Mouse (Mus musculus): Measurements from ENCODE around the gene Gm37240. TPM values are rescaled to one million over a fixed set of nuclear protein-coding genes. Genes with fewer than 3 reads are reported as not detected.

Gm37240 gene
- total and polyA plus RNA-seq, 3 experiments: not detected

- DNase-seq (ENCODE audit: low spot score) (no peak), ATAC-seq (ENCODE audit: extremely low read depth, insufficient number of reproducible peaks, low FRiP score, poor library complexity, severe bottlenecking) (no peak)
- Histone ChIP-seq H3K4me3 (ENCODE audit: low read depth, low read length) (no peak overlapping the region), H3K27me3 (ENCODE audit: insufficient read depth, low read length) (peaks cover 31% of the 10 kb centered on the region), H3K4me1 (ENCODE audit: insufficient read depth, low read depth, low read length) (peaks cover 29% of the 10 kb centered on the region), H3K9me3 (replicated peaks) (0 out of 2 replicates have a peak, but pooled peaks cover 4% of the 10 kb centered on the region), H3K36me3 (replicated peaks) (no peaks in the 10 kb centered on the region)
- TF ChIP-seq POLR2AphosphoS5 (IDR thresholded peaks at IDR 0.05; ENCODE audit: insufficient replicate concordance, low read depth, low read length) (no peak), TAL1 (conservative IDR thresholded peaks at IDR 0.05; ENCODE audit: low read depth, low read length) (no peak), GATA2 (IDR thresholded peaks at IDR 0.05; ENCODE audit: borderline replicate concordance, low read depth, low read length) (no peak)
Measured at GRCm38 (mm10) chr3:84729806-84730205, 1157.5 kb downstream of the Gm37240 start.

GRCm38 (mm10) chr3:84723996-84724395 lies 1163.3 kb downstream of the Gm37240 start:
- Histone ChIP-seq H3K4me1 (ENCODE audit: insufficient read depth, low read depth, low read length) (peaks cover 3% of the 10 kb centered on the region; the same call in 1 of the 2 replicates), H3K27me3 (ENCODE audit: insufficient read depth, low read length) (peaks cover 21% of the 10 kb centered on the region), H3K36me3 (replicated peaks) (no peaks in the 10 kb centered on the region), H3K4me3 (ENCODE audit: low read depth, low read length) (no peak overlapping the region), H3K9me3 (replicated peaks) (0 out of 2 replicates have a peak, but pooled peaks cover 4% of the 10 kb centered on the region)
- ATAC-seq (ENCODE audit: extremely low read depth, insufficient number of reproducible peaks, low FRiP score, poor library complexity, severe bottlenecking) (no peak), DNase-seq (ENCODE audit: low spot score) (no peak)
- TF ChIP-seq POLR2AphosphoS5 (IDR thresholded peaks at IDR 0.05; ENCODE audit: insufficient replicate concordance, low read depth, low read length) (no peak), GATA2 (IDR thresholded peaks at IDR 0.05; ENCODE audit: borderline replicate concordance, low read depth, low read length) (no peak), CTCF (IDR thresholded peaks at IDR 0.05; ENCODE audit: low read depth, low read length) (no peak), TAL1 (conservative IDR thresholded peaks at IDR 0.05; ENCODE audit: low read depth, low read length) (no peak), GATA1 (IDR thresholded peaks at IDR 0.05; ENCODE audit: borderline replicate concordance, low read length) (no peak)

GRCm38 (mm10) chr3:84722680-84723079 lies 1164.6 kb downstream of the Gm37240 start:
- TF ChIP-seq GATA1 (IDR thresholded peaks at IDR 0.05; ENCODE audit: borderline replicate concordance, low read length): no peak
- H3K36me3 ChIP-seq (replicated peaks): no peaks in the 10 kb centered on the region
- no peak for DNase-seq (ENCODE audit: low spot score)
- no peak for ATAC-seq (ENCODE audit: extremely low read depth, insufficient number of reproducible peaks, low FRiP score, poor library complexity, severe bottlenecking)
- peaks cover 23% of the 10 kb centered on the region for H3K27me3 ChIP-seq (ENCODE audit: insufficient read depth, low read length)
- H3K4me3 ChIP-seq (ENCODE audit: low read depth, low read length): no peak overlapping the region
- H3K4me1 ChIP-seq (ENCODE audit: insufficient read depth, low read depth, low read length): peaks cover 6% of the 10 kb centered on the region; the same call in 1 of the 2 replicates
- 0 out of 2 replicates have a peak, but pooled peaks cover 4% of the 10 kb centered on the region for H3K9me3 ChIP-seq (replicated peaks)

- no peak for DNase-seq (ENCODE audit: low spot score)
- H3K4me1 ChIP-seq (ENCODE audit: insufficient read depth, low read depth, low read length): peaks cover 15% of the 10 kb centered on the region; the same call in 1 of the 2 replicates
- peaks cover 6% of the 10 kb centered on the region for H3K9me3 ChIP-seq (replicated peaks)
- H3K27me3 ChIP-seq (ENCODE audit: insufficient read depth, low read length): peaks cover 5% of the 10 kb centered on the region; the same call in 1 of the 2 replicates
- H3K4me3 ChIP-seq (ENCODE audit: low read depth, low read length): no peak overlapping the region
- no peaks in the 10 kb centered on the region for H3K36me3 ChIP-seq (replicated peaks)
- ATAC-seq (ENCODE audit: extremely low read depth, insufficient number of reproducible peaks, low FRiP score, poor library complexity, severe bottlenecking): peak; percentile 22; the same call in 1 of the 2 replicates
- TF ChIP-seq GATA2 (IDR thresholded peaks at IDR 0.05; ENCODE audit: borderline replicate concordance, low read depth, low read length): no peak
- no peak for TF ChIP-seq POLR2AphosphoS5 (IDR thresholded peaks at IDR 0.05; ENCODE audit: insufficient replicate concordance, low read depth, low read length)
- no peak for TF ChIP-seq TAL1 (conservative IDR thresholded peaks at IDR 0.05; ENCODE audit: low read depth, low read length)
- TF ChIP-seq CTCF (IDR thresholded peaks at IDR 0.05; ENCODE audit: low read depth, low read length): no peak
- TF ChIP-seq GATA1 (IDR thresholded peaks at IDR 0.05; ENCODE audit: borderline replicate concordance, low read length): no peak
Measured at GRCm38 (mm10) chr3:84715073-84715768, 1172.1 kb downstream of the Gm37240 start.

DNA sequence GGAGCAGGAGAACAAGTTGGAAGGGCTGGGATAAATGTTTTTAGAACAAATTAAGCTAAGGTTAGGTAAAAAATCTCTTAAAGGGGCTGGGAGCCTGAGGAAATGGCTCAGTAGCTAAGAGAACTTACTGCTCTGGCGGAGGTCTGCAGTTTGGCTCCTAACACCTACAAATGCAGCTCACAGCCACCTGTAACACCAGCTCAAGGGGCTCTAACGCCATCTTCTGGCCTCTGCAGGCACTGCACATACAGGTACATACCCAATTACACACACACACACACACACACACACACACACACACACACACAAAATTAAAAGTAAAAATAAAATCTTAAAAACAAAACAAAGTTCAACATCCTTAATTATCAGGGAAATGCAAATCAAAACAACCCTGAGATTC lies 1174.4 kb downstream of the Gm37240 start:
- TF ChIP-seq POLR2AphosphoS5 (IDR thresholded peaks at IDR 0.05; ENCODE audit: insufficient replicate concordance, low read depth, low read length): no peak
- DNase-seq (ENCODE audit: low spot score) (no peak), ATAC-seq (ENCODE audit: extremely low read depth, insufficient number of reproducible peaks, low FRiP score, poor library complexity, severe bottlenecking) (no peak)
- Histone ChIP-seq H3K4me3 (ENCODE audit: low read depth, low read length) (no peak overlapping the region), H3K36me3 (replicated peaks) (no peaks in the 10 kb centered on the region), H3K9me3 (replicated peaks) (peaks cover 6% of the 10 kb centered on the region), H3K27me3 (ENCODE audit: insufficient read depth, low read length) (peaks cover 2% of the 10 kb centered on the region; the same call in 1 of the 2 replicates), H3K4me1 (ENCODE audit: insufficient read depth, low read depth, low read length) (peaks cover 28% of the 10 kb centered on the region)

DNA sequence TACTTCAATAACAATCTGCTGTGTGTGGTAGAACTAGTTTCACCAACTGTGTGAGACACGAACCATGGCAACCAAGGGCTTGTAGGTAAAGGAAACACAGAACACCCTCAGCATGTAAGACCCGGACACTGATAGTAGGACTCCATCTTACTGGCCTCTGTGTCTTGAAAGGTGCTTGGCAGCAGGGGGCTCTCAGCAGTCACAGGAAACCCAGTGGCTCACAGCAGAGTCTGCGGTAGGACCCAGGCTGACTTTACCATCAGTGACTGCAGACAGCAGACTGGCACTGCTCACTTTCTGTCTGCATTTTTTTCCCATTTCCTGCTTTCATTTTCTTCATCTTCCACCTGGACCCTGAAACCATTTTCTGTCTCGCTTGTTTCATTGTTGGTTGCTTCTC lies 1176.6 kb downstream of the Gm37240 start:
- Histone ChIP-seq H3K9me3 (replicated peaks) (peaks cover 9% of the 10 kb centered on the region), H3K27me3 (ENCODE audit: insufficient read depth, low read length) (no peaks in the 10 kb centered on the region), H3K4me1 (ENCODE audit: insufficient read depth, low read depth, low read length) (peaks cover 39% of the 10 kb centered on the region), H3K36me3 (replicated peaks) (no peaks in the 10 kb centered on the region), H3K4me3 (ENCODE audit: low read depth, low read length) (no peak overlapping the region)
- no peak for TF ChIP-seq TAL1 (conservative IDR thresholded peaks at IDR 0.05; ENCODE audit: low read depth, low read length)
- no peak for TF ChIP-seq GATA1 (IDR thresholded peaks at IDR 0.05; ENCODE audit: borderline replicate concordance, low read length)
- no peak for TF ChIP-seq GATA2 (IDR thresholded peaks at IDR 0.05; ENCODE audit: borderline replicate concordance, low read depth, low read length)
- no peak for TF ChIP-seq POLR2AphosphoS5 (IDR thresholded peaks at IDR 0.05; ENCODE audit: insufficient replicate concordance, low read depth, low read length)
- no peak for TF ChIP-seq CTCF (IDR thresholded peaks at IDR 0.05; ENCODE audit: low read depth, low read length)
- ATAC-seq (ENCODE audit: extremely low read depth, insufficient number of reproducible peaks, low FRiP score, poor library complexity, severe bottlenecking) (no peak), DNase-seq (ENCODE audit: low spot score) (no peak)
